Mouse (Mus musculus) CH12.LX (cell line): Measurements from ENCODE around the gene Cacnb4. TPM values are rescaled to one million over a fixed set of nuclear protein-coding genes. Genes with fewer than 3 reads are reported as not detected.

Experiments
- DNase-seq: peaks from one replicate; pipeline ENCODE4 v3.0.0-alpha.2; 2013; ENCODE audit errors: extremely low read depth
- H3K27ac ChIP-seq: 2 replicates; pipeline ENCODE4 v1.5.1; 2012; ENCODE audit warnings: low read depth, mild to moderate bottlenecking, control low read depth, moderate library complexity; ENCODE audit not compliant: insufficient read depth
- H3K27me3 ChIP-seq: replicated peaks from 2 replicates; pipeline ENCODE3; 2012; ENCODE audit warnings: inconsistent platforms
- H3K36me3 ChIP-seq, 2 experiments: replicated peaks in 1 of 2; 2 replicates each; pipeline versions ENCODE3 to v1.6.1; 2012; ENCODE audit warnings: inconsistent platforms in 1 of 2, low read length in 1 of 2, mild to moderate bottlenecking in 1 of 2, mixed read lengths in 1 of 2, moderate library complexity in 1 of 2; ENCODE audit not compliant: control insufficient read depth in 1 of 2, insufficient read depth in 1 of 2
- H3K4me1 ChIP-seq, 2 experiments: 2 replicates each; pipeline ENCODE4 v1.6.1; 2012; ENCODE audit warnings: inconsistent platforms in 1 of 2, moderate library complexity in 1 of 2; ENCODE audit not compliant: insufficient read depth in 2 of 2, control insufficient read depth in 1 of 2
- H3K4me2 ChIP-seq: 2 replicates; pipeline ENCODE4 v1.6.1; 2012; ENCODE audit warnings: low read depth, mild to moderate bottlenecking, control low read depth; ENCODE audit not compliant: poor library complexity, insufficient read depth, severe bottlenecking
- H3K4me3 ChIP-seq, 3 experiments: fragments of 150-350 bp in 1 of 3; sonication (generic) in 1 of 3; replicated peaks in 1 of 3; 2 replicates each; pipeline versions ENCODE3 to v1.5.1; 2011 to 2012; ENCODE audit warnings: low read depth in 2 of 3, low read length in 2 of 3, mild to moderate bottlenecking in 2 of 3, moderate library complexity in 2 of 3, control low read depth in 1 of 3, improper control_type of control experiment in 1 of 3, inconsistent platforms in 1 of 3, mixed read lengths in 1 of 3; ENCODE audit not compliant: poor library complexity in 1 of 3
- H3K79me2 ChIP-seq: replicated peaks from 2 replicates; pipeline ENCODE4 v1.6.1; 2012; ENCODE audit warnings: mild to moderate bottlenecking, moderate library complexity; ENCODE audit not compliant: control insufficient read depth, poor library complexity, insufficient read depth, severe bottlenecking; ENCODE audit errors: extremely low read depth
- H3K9ac ChIP-seq: 2 replicates; pipeline ENCODE4 v1.6.1; 2012; ENCODE audit warnings: low read depth, mild to moderate bottlenecking, control low read depth, moderate library complexity; ENCODE audit not compliant: insufficient read depth
- H3K9me3 ChIP-seq: replicated peaks from 2 replicates; pipeline ENCODE3; 2012; ENCODE audit warnings: low read length, inconsistent platforms, mixed read lengths
- ELF1 ChIP-seq: IDR thresholded peaks from 2 replicates; pipeline ENCODE4 v1.6.1; 2014; ENCODE audit warnings: low read depth, mild to moderate bottlenecking, inconsistent platforms, low read length, improper control_type of control experiment
- EP300 ChIP-seq: IDR thresholded peaks from 2 replicates; pipeline ENCODE4 v1.6.1; 2011; ENCODE audit warnings: low read length, improper control_type of control experiment
- HCFC1 ChIP-seq: IDR thresholded peaks from 2 replicates; pipeline ENCODE4 v1.6.1; 2012; ENCODE audit warnings: low read depth, mild to moderate bottlenecking, inconsistent platforms, low read length, improper control_type of control experiment
- JUND ChIP-seq: conservative IDR thresholded peaks from 2 replicates; pipeline ENCODE4 v1.6.1; 2011; ENCODE audit warnings: low read depth, low read length, improper control_type of control experiment
- KAT2A ChIP-seq: IDR thresholded peaks from 2 replicates; pipeline ENCODE4 v1.6.1; 2012; ENCODE audit warnings: low read length, improper control_type of control experiment, inconsistent platforms; ENCODE audit not compliant: insufficient replicate concordance
- MAFK ChIP-seq: IDR thresholded peaks from 2 replicates; pipeline ENCODE4 v1.6.1; 2011; ENCODE audit warnings: low read length, improper control_type of control experiment; ENCODE audit not compliant: insufficient replicate concordance
- MAX ChIP-seq: IDR thresholded peaks from 2 replicates; pipeline ENCODE4 v1.6.1; 2011; ENCODE audit warnings: low read length, improper control_type of control experiment
- MAZ ChIP-seq: IDR thresholded peaks from 2 replicates; pipeline ENCODE4 v1.6.1; 2012; ENCODE audit warnings: low read depth, mild to moderate bottlenecking, inconsistent platforms, low read length, improper control_type of control experiment, moderate library complexity
- MXI1 ChIP-seq: IDR thresholded peaks from 2 replicates; pipeline ENCODE4 v1.6.1; 2011; ENCODE audit warnings: mild to moderate bottlenecking, low read depth, low read length, improper control_type of control experiment
- NELFE ChIP-seq: IDR thresholded peaks from 2 replicates; pipeline ENCODE4 v1.6.1; 2011; ENCODE audit warnings: low read depth, low read length, improper control_type of control experiment
- NRF1 ChIP-seq: IDR thresholded peaks from 2 replicates; pipeline ENCODE4 v1.6.1; 2014; ENCODE audit warnings: low read depth, mild to moderate bottlenecking, inconsistent platforms, low read length, improper control_type of control experiment, moderate library complexity
- PAX5 ChIP-seq: IDR thresholded peaks from 2 replicates; pipeline ENCODE4 v1.6.1; 2012; ENCODE audit warnings: low read length, inconsistent platforms, mixed read lengths
- POLR2A ChIP-seq: IDR thresholded peaks from 2 replicates; pipeline ENCODE4 v1.6.1; 2011; ENCODE audit warnings: low read depth, mild to moderate bottlenecking, improper control_type of control experiment, low read length
- POLR2AphosphoS2 ChIP-seq: IDR thresholded peaks from 2 replicates; pipeline ENCODE4 v1.6.1; 2011; ENCODE audit warnings: low read depth, low read length, improper control_type of control experiment
- RAD21 ChIP-seq: IDR thresholded peaks from 2 replicates; pipeline ENCODE4 v1.6.1; 2011; ENCODE audit warnings: low read depth, mild to moderate bottlenecking, low read length, improper control_type of control experiment, moderate library complexity
- SIN3A ChIP-seq: IDR thresholded peaks from 2 replicates; pipeline ENCODE4 v1.6.1; 2012; ENCODE audit warnings: low read length, improper control_type of control experiment, inconsistent platforms
- USF2 ChIP-seq: conservative IDR thresholded peaks from 2 replicates; pipeline ENCODE4 v1.6.1; 2011; ENCODE audit warnings: low read depth, low read length, improper control_type of control experiment
- ZMIZ1 ChIP-seq: IDR thresholded peaks from 2 replicates; pipeline ENCODE4 v1.6.1; 2012; ENCODE audit warnings: low read depth, mild to moderate bottlenecking, inconsistent platforms, low read length, improper control_type of control experiment
- ZNF384 ChIP-seq: IDR thresholded peaks from 2 replicates; pipeline ENCODE4 v1.6.1; 2012; ENCODE audit warnings: low read depth, low read length, improper control_type of control experiment, inconsistent platforms
- dilution Hi-C: fragments of 300-500 bp; cut with MboI; formaldehyde crosslinking; loops from 2 replicates; pipeline ENCODE4 v1.14.3; 2020; ENCODE audit warnings: low sequenced_read_pairs; ENCODE audit not compliant: extremely low pct_unique_long_range_greater_than_20kb, extremely low pct_ligation_motif_present
- in situ Hi-C: fragments of 300-500 bp; cut with MboI; formaldehyde crosslinking; loops from 3 replicates; pipeline ENCODE4 v1.14.3; 2019; ENCODE audit warnings: low sequenced_read_pairs, low pct_ligation_motif_present, low pct_unique_long_range_greater_than_20kb, mixed read lengths
- polyA plus RNA-seq: library from polyadenylated mRNA; unstranded; fragments of >175 nt; gene quantifications from 2 replicates; pipeline ENCODE4 v1.2.1, GENCODE M21; 2012; ENCODE audit warnings: low read depth; ENCODE audit not compliant: insufficient read length
- total RNA-seq, 2 experiments: library from RNA; depleted of rRNA; stranded (reverse); fragments of 300-350 nt in 1 of 2; fragments of >200 nt in 1 of 2; gene quantifications; 2 replicates each; pipeline ENCODE4 v1.2.3; 2012 to 2014

The Cacnb4 gene
- total and polyA plus RNA-seq, 3 experiments: 0.77 to 3.4 (median 1.5) TPM

GRCm38 (mm10) chr2:52406480-52406879 lies 270.2 kb downstream of the Cacnb4 start (continued):
- TF ChIP-seq NELFE (no peak), MAX (no peak), SIN3A (no peak), JUND (no peak), KAT2A (no peak)

GRCm38 (mm10) chr2:52405238-52405637 lies 271.4 kb downstream of the Cacnb4 start:
- H3K27me3 ChIP-seq: no peaks in the 10 kb centered on the region
- in situ Hi-C loops: loop anchor here (25.0 kb wide), 1 partner anchor 182 kb away; no protein-coding TSS in a partner anchor
- no peak for TF ChIP-seq ELF1
- no peak for TF ChIP-seq SIN3A
- no peak for TF ChIP-seq RAD21
- no peak for TF ChIP-seq MAX
- TF ChIP-seq ZMIZ1: no peak
- no peak for TF ChIP-seq HCFC1
- TF ChIP-seq NRF1: no peak
- TF ChIP-seq NELFE: no peak
- TF ChIP-seq POLR2A: no peak
- TF ChIP-seq PAX5: no peak
- TF ChIP-seq MXI1: no peak
- TF ChIP-seq USF2: no peak
- no peak for TF ChIP-seq ZNF384
- no peak for TF ChIP-seq MAFK
- TF ChIP-seq KAT2A: no peak
- TF ChIP-seq MAZ: no peak
- no peak for TF ChIP-seq EP300
- no peak for TF ChIP-seq POLR2AphosphoS2
- H3K9me3 ChIP-seq: no peaks in the 10 kb centered on the region
- H3K4me3 ChIP-seq: no peak overlapping the region
- no peaks in the 10 kb centered on the region for H3K79me2 ChIP-seq
- H3K27ac ChIP-seq: no peak overlapping the region
- H3K9ac ChIP-seq: no peak overlapping the region
- peaks cover 0 to 11% of the 10 kb centered on the region in 2 experiments; a peak in 2 of 4 replicates for H3K4me1 ChIP-seq
- no peak overlapping the region for H3K4me2 ChIP-seq
- dilution Hi-C loops: no loop called here
- peaks cover 33 to 75% of the 10 kb centered on the region in 2 experiments for H3K36me3 ChIP-seq
- no peak for DNase-seq

GRCm38 (mm10) chr2:52394529-52394928 lies 282.1 kb downstream of the Cacnb4 start:
- no peak overlapping the region for H3K27ac ChIP-seq
- no peaks in the 10 kb centered on the region for H3K27me3 ChIP-seq
- H3K9ac ChIP-seq: no peak overlapping the region
- no peak for TF ChIP-seq ZNF384
- no peak for TF ChIP-seq POLR2AphosphoS2
- TF ChIP-seq NELFE: no peak
- TF ChIP-seq ZMIZ1: no peak
- no peak for DNase-seq
- dilution Hi-C loops (no loop called here), in situ Hi-C loops (no loop called here)
- no peak overlapping the region for H3K4me2 ChIP-seq
- no peaks in the 10 kb centered on the region for H3K79me2 ChIP-seq
- peaks cover 0 to 5% of the 10 kb centered on the region in 2 experiments for H3K36me3 ChIP-seq
- no peak overlapping the region for H3K4me3 ChIP-seq
- no peaks in the 10 kb centered on the region for H3K9me3 ChIP-seq
- H3K4me1 ChIP-seq: peaks cover 3 to 23% of the 10 kb centered on the region in 2 experiments; a peak in 2 of 4 replicates
